ENCODE assay signal across 8 mouse cellular contexts in the genomic region with DNA sequence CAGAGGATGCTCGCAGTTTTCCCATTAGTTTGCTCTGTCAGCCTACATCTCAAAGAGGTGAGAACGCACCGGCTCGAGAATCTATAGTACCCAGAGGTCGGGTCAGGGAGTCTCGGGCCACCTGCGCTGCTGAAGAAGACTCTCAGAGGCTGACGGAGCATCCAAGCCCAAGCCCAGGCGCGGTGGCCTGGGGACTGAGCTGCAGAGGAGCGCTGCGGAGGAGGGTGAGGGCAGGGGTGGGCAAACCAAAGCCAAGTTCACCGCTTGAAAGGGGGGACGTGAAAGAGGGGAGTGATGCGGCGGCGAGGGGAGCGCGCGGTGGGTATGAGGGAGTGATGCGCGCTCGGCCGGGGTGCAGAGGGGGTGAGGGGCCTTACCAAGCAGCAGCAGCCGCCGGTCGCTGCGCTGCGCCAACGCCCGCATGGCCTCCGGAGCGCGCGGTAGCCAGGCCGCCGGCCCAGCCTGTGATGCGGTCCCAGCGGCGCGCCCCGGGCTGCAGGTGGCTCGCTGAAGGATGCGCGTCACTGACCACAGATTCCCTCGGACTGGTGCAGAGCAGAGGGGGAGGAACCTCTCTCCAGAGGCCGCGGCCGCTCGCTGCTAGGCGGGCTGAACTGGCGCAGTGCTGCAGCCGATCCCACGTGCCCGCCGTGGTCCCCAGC. TPM values are rescaled to one million over a fixed set of nuclear protein-coding genes. Genes with fewer than 3 reads are reported as not detected.
A peak's percentile ranks its signal among the peaks of the same experiment; 100 is the strongest.
DNase-seq lines count a peak whose midpoint lies in the region; ATAC-seq and TF ChIP-seq lines count a peak whose summit lies in the region.

Gene Flt3 (minus strand): TSS at position 647 of the 662 bp plus-strand sequence.

- H3K4me2 ChIP-seq in hindbrain, embryonic 11.5 days (replicated peaks; ENCODE audit: low read depth, low read length), result peak within 1 kb of the TSS; percentile 88
- peak within 1 kb of the TSS; percentile 75 for H3K4me2 ChIP-seq in limb, embryonic 13.5 days (replicated peaks)
- peak within 1 kb of the TSS; percentile 97 for H3K4me2 ChIP-seq in midbrain, postnatal 0 days (ENCODE audit: low read depth, low read length, poor library complexity, severe bottlenecking)
- peak within 1 kb of the TSS; percentile 53 for H3K4me2 ChIP-seq in stomach, embryonic 16.5 days (ENCODE audit: low read depth, low read length)

- H3K9me3 ChIP-seq in ES-E14 (ENCODE audit: control insufficient read depth, insufficient read depth, low read depth, low read length), result no peaks in the 10 kb centered on the region
- H3K9me3 ChIP-seq in hindbrain, embryonic 11.5 days (ENCODE audit: control insufficient read depth, low read length), result no peaks in the 10 kb centered on the region
- no peaks in the 10 kb centered on the region for H3K9me3 ChIP-seq in limb, embryonic 13.5 days
- H3K9me3 ChIP-seq in midbrain, postnatal 0 days (ENCODE audit: low read length), result no peaks in the 10 kb centered on the region
- no peaks in the 10 kb centered on the region; the same call in 1 of the 2 replicates for H3K9me3 ChIP-seq in stomach, embryonic 16.5 days (replicated peaks; ENCODE audit: control insufficient read depth, low read length)

- no peak for TF ChIP-seq CTCF in midbrain, postnatal 0 days (IDR thresholded peaks at IDR 0.05)

- no peaks in the 10 kb centered on the region for H3K4me1 ChIP-seq in ES-E14 (ENCODE audit: control insufficient read depth in 2 of 2, insufficient read depth in 2 of 2, low read length in 2 of 2, poor library complexity in 1 of 2)
- H3K4me1 ChIP-seq in hindbrain, embryonic 11.5 days (replicated peaks; ENCODE audit: control insufficient read depth, insufficient read depth, low read length), result peaks cover 5% of the 10 kb centered on the region; the same call in 1 of the 2 replicates
- peaks cover 13% of the 10 kb centered on the region for H3K4me1 ChIP-seq in limb, embryonic 13.5 days
- H3K4me1 ChIP-seq in midbrain, postnatal 0 days (ENCODE audit: insufficient read depth, low read length), result no peaks in the 10 kb centered on the region
- H3K4me1 ChIP-seq in stomach, embryonic 16.5 days (ENCODE audit: control insufficient read depth, insufficient read depth, low read length), result no peaks in the 10 kb centered on the region

- in situ Hi-C loops in ES-E14 (cut with MboI; ENCODE audit: low sequenced_read_pairs in 2 of 2, unreplicated experiment in 2 of 2), result no loop called here

- under 1% methylated on average over 24 of the region's 56 CpGs for WGBS in hindbrain, embryonic 11.5 days
- under 1% methylated on average over 56 of the region's 56 CpGs for WGBS in limb, embryonic 13.5 days
- 2% methylated on average over 51 of the region's 56 CpGs for WGBS in midbrain, postnatal 0 days
- WGBS in stomach, embryonic 16.5 days, result 2% methylated on average over 54 of the region's 56 CpGs

- no peaks in the 10 kb centered on the region for H3K36me3 ChIP-seq in ES-E14 (ENCODE audit: control insufficient read depth, insufficient read depth, low read length, poor library complexity, severe bottlenecking)
- H3K36me3 ChIP-seq in hindbrain, embryonic 11.5 days (ENCODE audit: control insufficient read depth, insufficient read depth, low read length), result no peaks in the 10 kb centered on the region
- H3K36me3 ChIP-seq in limb, embryonic 13.5 days, result no peaks in the 10 kb centered on the region
- H3K36me3 ChIP-seq in midbrain, postnatal 0 days (ENCODE audit: insufficient read depth, low read length), result no peaks in the 10 kb centered on the region
- H3K36me3 ChIP-seq in stomach, embryonic 16.5 days (ENCODE audit: control insufficient read depth, insufficient read depth, low read length), result no peaks in the 10 kb centered on the region

- peak; percentile 77; the same call in 1 of the 2 replicates for ATAC-seq in cerebellum, adult (ENCODE audit: insufficient number of reproducible peaks, low FRiP score, low TSS enrichment)
- peak; percentile 90 for ATAC-seq in hindbrain, embryonic 11.5 days (ENCODE audit: low FRiP score)
- ATAC-seq in limb, embryonic 13.5 days (ENCODE audit: low FRiP score, low read depth), result 0 out of 2 replicates have a peak, but pooled peaks have one; percentile 59
- peak; percentile 72 for ATAC-seq in midbrain, postnatal 0 days (ENCODE audit: low FRiP score)
- ATAC-seq in stomach, embryonic 16.5 days (ENCODE audit: insufficient read depth, low FRiP score), result peak; percentile 64

- no peak within 1 kb of the TSS for H3K27ac ChIP-seq in ES-E14 (ENCODE audit: insufficient read depth, low read depth, low read length, poor library complexity, severe bottlenecking)
- no peak within 1 kb of the TSS for H3K27ac ChIP-seq in hindbrain, embryonic 11.5 days (ENCODE audit: low read depth, low read length)
- H3K27ac ChIP-seq in limb, embryonic 13.5 days, result no peak within 1 kb of the TSS
- no peak within 1 kb of the TSS for H3K27ac ChIP-seq in midbrain, postnatal 0 days (ENCODE audit: low read depth, low read length)
- H3K27ac ChIP-seq in stomach, embryonic 16.5 days (ENCODE audit: low read length), result no peak within 1 kb of the TSS

- peaks cover 34% of the 10 kb centered on the region for H3K27me3 ChIP-seq in hindbrain, embryonic 11.5 days (ENCODE audit: control insufficient read depth, insufficient read depth, low read length)
- H3K27me3 ChIP-seq in limb, embryonic 13.5 days, result peaks cover 60% of the 10 kb centered on the region
- H3K27me3 ChIP-seq in midbrain, postnatal 0 days (ENCODE audit: insufficient read depth, low read length), result peaks cover 18% of the 10 kb centered on the region; the same call in 1 of the 2 replicates
- H3K27me3 ChIP-seq in stomach, embryonic 16.5 days (ENCODE audit: control insufficient read depth, insufficient read depth, low read length), result peaks cover 45% of the 10 kb centered on the region

- peak within 1 kb of the TSS; percentile 19 for H3K9ac ChIP-seq in ES-E14 (ENCODE audit: insufficient read depth, low read depth, low read length, poor library complexity, severe bottlenecking)
- peak within 1 kb of the TSS; percentile 19 for H3K9ac ChIP-seq in hindbrain, embryonic 11.5 days (ENCODE audit: low read depth, low read length)
- H3K9ac ChIP-seq in limb, embryonic 13.5 days, result peak within 1 kb of the TSS; percentile 59
- H3K9ac ChIP-seq in midbrain, postnatal 0 days (replicated peaks; ENCODE audit: low read length, poor library complexity, severe bottlenecking), result peak within 1 kb of the TSS; percentile 64
- H3K9ac ChIP-seq in stomach, embryonic 16.5 days (ENCODE audit: low read length), result no peak within 1 kb of the TSS; the same call in 1 of the 2 replicates

- no peak for DNase-seq in cerebellum, postnatal 4 days (ENCODE audit: low spot score in 2 of 2)
- DNase-seq in ES-E14 (ENCODE audit: low read depth, low spot score), result no peak
- DNase-seq in embryo, embryonic 9.5 days (ENCODE audit: extremely low spot score), result peak; percentile 53
- DNase-seq in hindbrain, embryonic 11.5 days (ENCODE audit: low spot score), result peak; percentile 66
- DNase-seq in midbrain, postnatal 0 days (ENCODE audit: low spot score), result peak; percentile 39

- H3K4me3 ChIP-seq in ES-E14 (ENCODE audit: insufficient read depth in 1 of 2, low read depth in 1 of 2, low read length in 2 of 2, poor library complexity in 1 of 2, severe bottlenecking in 1 of 2), result peak within 1 kb of the TSS; percentile 51 to 61
- H3K4me3 ChIP-seq in hindbrain, embryonic 11.5 days (ENCODE audit: low read depth, low read length), result peak within 1 kb of the TSS; percentile 42
- H3K4me3 ChIP-seq in limb, embryonic 13.5 days, result peak within 1 kb of the TSS; percentile 48
- peak within 1 kb of the TSS; percentile 60 for H3K4me3 ChIP-seq in midbrain, postnatal 0 days (ENCODE audit: low read depth, low read length)
- peak within 1 kb of the TSS; percentile 39 for H3K4me3 ChIP-seq in stomach, embryonic 16.5 days (replicated peaks; ENCODE audit: low read length)

TF ChIP-seq in ES-E14, 5 proteins besides CTCF, POLR2A, EP300 and RAD21:
- TF ChIP-seq ZNF384 (IDR thresholded peaks at IDR 0.05; ENCODE audit: low read depth, low read length) (no peak), MAFK (IDR thresholded peaks at IDR 0.05; ENCODE audit: insufficient read depth, low read depth, low read length) (no peak), HCFC1 (IDR thresholded peaks at IDR 0.05; ENCODE audit: borderline replicate concordance, insufficient read depth, low read length) (no peak), ZC3H11A (IDR thresholded peaks at IDR 0.05; ENCODE audit: borderline replicate concordance, low read depth, low read length) (no peak), CHD2 (IDR thresholded peaks at IDR 0.05; ENCODE audit: low read depth, low read length) (no peak)

RNA-seq across cellular contexts. Expression of gene Flt3, which starts in this region (rescaled TPM):
- total RNA-seq in ES-E14 (2012; rRNA removed), result 0.16 and 0.27 TPM in 2 replicates
- polyA plus RNA-seq in hindbrain, embryonic 11.5 days (2014; fragmentation: Nextera tagmentation; extraction: Ambion mirVana), result 0.14 and 0.15 TPM in 2 replicates
- 0.17 TPM in 2 replicates for polyA plus RNA-seq in limb, embryonic 13.5 days (2015; fragmentation: Nextera tagmentation; extraction: Ambion mirVana)
- total RNA-seq in midbrain, postnatal 0 days (2014; rRNA removed), result 2.5 and 2.6 TPM in 2 replicates
- 2.0 TPM in 2 replicates for polyA plus RNA-seq in midbrain, postnatal 0 days (2015; fragmentation: Nextera tagmentation; extraction: Ambion mirVana)
- 0.24 and 0.59 TPM in 2 replicates for polyA plus RNA-seq in stomach, embryonic 16.5 days (2015; fragmentation: Nextera tagmentation; extraction: Ambion mirVana)

Comparison
In these comparisons a context has a peak if more than half of its experiments do, and no peak if none do; other contexts are left out.
1. Peak in DNase-seq, ATAC-seq, H3K4me3 ChIP-seq, H3K9ac ChIP-seq and H3K4me2 ChIP-seq in hindbrain, embryonic 11.5 days; RNA of the gene not detected or under 1 TPM.
2. Peak in ATAC-seq, H3K4me3 ChIP-seq, H3K9ac ChIP-seq and H3K4me2 ChIP-seq in limb, embryonic 13.5 days; RNA of the gene not detected or under 1 TPM.
3. Peak in ATAC-seq, H3K4me3 ChIP-seq and H3K4me2 ChIP-seq in stomach, embryonic 16.5 days; RNA of the gene not detected or under 1 TPM.
4. DNase-seq: peak in embryo, embryonic 9.5 days (single experiment) and midbrain, postnatal 0 days (single experiment); none in cerebellum, postnatal 4 days (0 of 2) and ES-E14 (single experiment).
5. Peak in every context shown above with its lines, with median percentiles within 50 percentile points of each other: ATAC-seq, H3K4me3 ChIP-seq and H3K4me2 ChIP-seq.